Mouse (Mus musculus): ENCODE results near the gene Vax1. TPM values are rescaled to one million over a fixed set of nuclear protein-coding genes. Genes with fewer than 3 reads are reported as not detected.

The Vax1 gene
- polyA plus RNA-seq, 1 experiment from 2014 or later = 0.50 TPM

DNA sequence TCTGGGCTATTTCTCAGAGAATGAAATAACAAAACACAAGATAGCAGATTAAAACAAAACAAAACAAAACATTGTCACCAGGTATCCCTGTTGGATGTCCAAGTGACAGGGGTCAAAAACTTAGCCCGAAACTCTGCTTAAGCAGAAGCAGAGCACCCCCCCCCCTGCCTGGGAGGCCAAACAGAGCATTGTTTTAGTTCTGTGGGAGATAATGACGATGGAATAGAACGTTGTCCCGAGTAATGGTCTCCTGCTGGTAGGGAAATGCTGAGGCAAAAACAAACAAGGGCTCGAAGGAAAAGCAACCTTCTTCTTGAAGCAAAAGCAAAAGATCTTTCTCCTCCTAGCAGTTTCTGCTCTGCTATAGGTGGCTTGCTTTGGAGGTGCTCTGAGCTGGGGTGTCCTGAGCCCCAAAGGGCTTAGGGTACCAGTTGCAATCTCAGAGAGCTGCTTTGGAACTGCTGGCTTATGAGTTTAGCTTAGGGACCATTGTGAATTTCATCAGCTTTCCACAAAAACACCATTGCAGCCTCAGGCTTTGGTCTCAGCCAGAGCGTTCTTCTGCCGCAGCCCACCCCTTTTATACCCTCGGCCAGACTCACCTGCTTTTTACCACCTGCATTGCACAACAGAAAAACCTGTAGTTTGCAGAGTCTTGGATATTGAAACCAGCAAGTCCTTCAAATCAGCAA lies 20.7 kb upstream of the Vax1 start:
- WGBS = under 1% methylated on average over 8 of the region's 8 CpGs
- DNase-seq (ENCODE audit: extremely low spot score, low spot score) = peak; percentile 32
- H3K36me3 ChIP-seq (replicated peaks) = no peaks in the 10 kb centered on the region
- H3K4me3 ChIP-seq = no peak overlapping the region
- no peak overlapping the region for H3K27ac ChIP-seq
- H3K27me3 ChIP-seq (ENCODE audit: poor library complexity, severe bottlenecking) = peaks cover 100% of the 10 kb centered on the region
- H3K9me3 ChIP-seq = no peaks in the 10 kb centered on the region
- H3K4me1 ChIP-seq = peaks cover 32% of the 10 kb centered on the region

DNA sequence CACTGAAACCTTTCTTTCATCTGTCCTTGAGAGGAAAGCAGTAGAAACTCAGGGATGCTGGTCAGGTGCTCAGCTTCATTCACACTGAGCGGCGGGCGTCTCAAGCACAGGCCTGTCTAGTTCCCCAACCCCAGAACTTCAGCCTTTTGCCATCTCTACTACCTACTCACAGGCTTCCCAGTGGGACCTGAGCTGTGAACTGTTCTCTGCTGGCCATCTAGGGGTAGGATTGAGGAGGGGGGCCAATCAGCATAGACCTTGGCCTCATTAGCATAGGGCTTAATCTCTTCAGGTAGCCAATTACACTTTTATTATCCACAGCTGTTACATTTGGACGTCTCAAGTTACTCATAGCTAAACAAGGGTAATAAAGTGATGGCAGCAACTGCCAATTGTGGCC lies 19.1 kb upstream of the Vax1 start:
- no peak overlapping the region for H3K27ac ChIP-seq
- H3K27me3 ChIP-seq (ENCODE audit: poor library complexity, severe bottlenecking) = peaks cover 100% of the 10 kb centered on the region
- no peak overlapping the region for H3K4me3 ChIP-seq
- H3K36me3 ChIP-seq (replicated peaks) = no peaks in the 10 kb centered on the region
- no peak for DNase-seq (ENCODE audit: extremely low spot score, low spot score)
- WGBS = 16% methylated on average over 4 of the region's 4 CpGs
- H3K9me3 ChIP-seq = no peaks in the 10 kb centered on the region
- H3K4me1 ChIP-seq = peaks cover 19% of the 10 kb centered on the region

DNA sequence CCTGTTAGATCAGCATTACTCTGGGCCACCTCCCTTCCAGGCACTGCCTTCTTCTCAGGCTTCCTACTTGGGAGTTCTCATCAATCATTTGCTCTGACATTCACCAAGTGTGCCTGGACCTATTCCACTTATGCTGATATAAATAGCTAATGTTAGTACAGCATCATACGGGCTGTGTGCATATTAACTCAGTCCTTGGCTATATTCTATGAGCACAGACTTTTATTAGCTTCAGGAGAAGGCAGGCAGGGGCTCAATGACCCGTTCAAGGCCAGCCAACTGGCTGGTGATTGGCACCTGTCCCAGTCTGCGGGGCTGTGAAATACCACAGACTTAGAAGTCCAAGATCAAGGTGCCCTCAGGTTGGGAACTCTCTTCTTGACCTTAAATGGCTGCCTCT lies 14.1 kb upstream of the Vax1 start:
- H3K27me3 ChIP-seq (ENCODE audit: poor library complexity, severe bottlenecking) = peaks cover 100% of the 10 kb centered on the region
- DNase-seq (ENCODE audit: extremely low spot score, low spot score) = no peak
- 81% methylated on average over 3 of the region's 3 CpGs for WGBS
- peaks cover 3% of the 10 kb centered on the region for H3K4me1 ChIP-seq
- H3K36me3 ChIP-seq (replicated peaks) = no peaks in the 10 kb centered on the region
- H3K27ac ChIP-seq = no peak overlapping the region
- H3K4me3 ChIP-seq = no peak overlapping the region
- no peaks in the 10 kb centered on the region for H3K9me3 ChIP-seq

DNA sequence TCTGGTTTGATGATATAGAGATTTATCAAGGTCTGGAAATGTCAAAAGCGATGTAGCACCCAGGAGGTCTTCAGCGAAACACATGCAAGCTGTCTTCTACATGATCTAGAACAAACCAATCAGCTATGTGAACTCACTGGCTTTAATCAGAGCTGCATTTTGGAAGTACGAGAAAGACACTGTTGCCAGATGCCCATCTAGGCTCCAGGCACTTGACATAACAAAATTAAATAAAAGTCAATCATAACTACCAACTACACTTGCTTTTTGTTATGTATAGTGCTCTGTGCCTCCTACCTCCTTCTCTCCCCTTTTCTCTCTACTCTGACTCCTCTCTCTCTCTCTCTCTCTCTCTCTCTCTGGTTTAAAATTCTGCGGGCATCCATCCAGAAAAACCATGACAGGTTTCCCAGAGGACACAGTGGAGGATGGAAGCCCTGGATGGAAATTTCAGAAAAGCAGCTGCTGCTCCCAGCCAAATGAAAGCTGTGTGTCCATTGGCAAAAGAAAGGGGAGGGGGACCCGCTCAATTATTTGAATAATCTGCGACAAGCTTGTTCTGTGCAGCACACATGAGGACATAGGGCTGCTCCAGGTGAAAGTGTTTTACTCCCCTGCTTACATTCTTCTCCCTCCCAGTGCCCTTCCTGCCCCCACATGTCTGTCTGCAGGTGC lies 3.6 kb upstream of the Vax1 start:
- no peak overlapping the region for H3K27ac ChIP-seq
- 9% methylated on average over 6 of the region's 6 CpGs for WGBS

DNA sequence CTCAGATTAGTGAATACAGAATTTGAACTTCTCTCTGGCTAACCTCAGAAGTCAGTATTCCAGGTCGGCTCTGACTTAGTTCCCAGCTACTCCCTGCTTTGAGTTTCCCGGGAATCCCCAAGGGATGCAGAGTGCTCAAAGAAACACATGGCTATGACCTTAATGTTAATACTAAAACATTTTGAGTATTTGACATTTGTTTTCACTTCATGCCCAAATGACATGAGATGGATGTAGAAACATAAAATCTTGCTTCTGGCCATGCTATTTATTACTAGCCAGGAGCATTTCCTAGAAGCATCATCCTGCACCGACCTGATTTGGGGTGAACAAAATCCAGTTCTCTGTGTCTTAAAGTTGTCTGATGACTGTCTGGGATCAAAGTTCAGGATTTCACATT lies 2.9 kb upstream of the Vax1 start:
- WGBS = 2% methylated on average over 3 of the region's 3 CpGs
- DNase-seq (ENCODE audit: extremely low spot score, low spot score) = no peak
- Histone ChIP-seq H3K4me3 (peak overlapping the region; percentile 62), H3K4me1 (peaks cover 59% of the 10 kb centered on the region), H3K36me3 (replicated peaks) (no peaks in the 10 kb centered on the region), H3K9me3 (no peaks in the 10 kb centered on the region), H3K27ac (peak overlapping the region; percentile 94; the same call in 1 of the 2 replicates), H3K27me3 (ENCODE audit: poor library complexity, severe bottlenecking) (peaks cover 100% of the 10 kb centered on the region)

More for the DNA sequence above, 3.6 kb upstream of the Vax1 start:
- H3K4me1 ChIP-seq = peaks cover 53% of the 10 kb centered on the region
- H3K9me3 ChIP-seq = no peaks in the 10 kb centered on the region
- H3K27me3 ChIP-seq (ENCODE audit: poor library complexity, severe bottlenecking) = peaks cover 100% of the 10 kb centered on the region
- H3K36me3 ChIP-seq (replicated peaks) = no peaks in the 10 kb centered on the region
- peak overlapping the region; percentile 12; the same call in 1 of the 2 replicates for H3K4me3 ChIP-seq
- no peak for DNase-seq (ENCODE audit: extremely low spot score, low spot score)

GRCm38 (mm10) chr19:59171871-59172245 lies 2.0 kb upstream of the Vax1 start:
- WGBS = 0% methylated on average over 19 of the region's 19 CpGs
- Histone ChIP-seq H3K4me3 (peak overlapping the region; percentile 62), H3K27ac (peak overlapping the region; percentile 94), H3K4me1 (peaks cover 66% of the 10 kb centered on the region), H3K36me3 (replicated peaks) (no peaks in the 10 kb centered on the region), H3K9me3 (no peaks in the 10 kb centered on the region), H3K27me3 (ENCODE audit: poor library complexity, severe bottlenecking) (peaks cover 100% of the 10 kb centered on the region)
- no peak for DNase-seq (ENCODE audit: extremely low spot score, low spot score)

- under 1% methylated on average over 37 of the region's 38 CpGs for WGBS
- H3K9me3 ChIP-seq = no peaks in the 10 kb centered on the region
- no peaks in the 10 kb centered on the region; the same call in 1 of the 2 replicates for H3K36me3 ChIP-seq (replicated peaks)
- peaks cover 100% of the 10 kb centered on the region for H3K27me3 ChIP-seq (ENCODE audit: poor library complexity, severe bottlenecking)
- peak overlapping the region; percentile 62 for H3K4me3 ChIP-seq
- H3K27ac ChIP-seq = peak overlapping the region; percentile 94
- peaks cover 71% of the 10 kb centered on the region for H3K4me1 ChIP-seq
- DNase-seq (ENCODE audit: extremely low spot score, low spot score) = peak; percentile 78
Observed at GRCm38 (mm10) chr19:59171151-59171870, 1.5 kb upstream of the Vax1 start.

GRCm38 (mm10) chr19:59170766-59171095 lies 875 bp upstream of the Vax1 start:
- Histone ChIP-seq H3K27me3 (ENCODE audit: poor library complexity, severe bottlenecking) (peaks cover 100% of the 10 kb centered on the region), H3K4me1 (peaks cover 77% of the 10 kb centered on the region), H3K9me3 (no peaks in the 10 kb centered on the region), H3K4me3 (peak overlapping the region; percentile 62), H3K36me3 (replicated peaks) (no peaks in the 10 kb centered on the region; the same call in 1 of the 2 replicates), H3K27ac (peak overlapping the region; percentile 94)
- 0% methylated on average over 6 of the region's 6 CpGs for WGBS
- DNase-seq (ENCODE audit: extremely low spot score, low spot score) = peak; percentile 64

DNA sequence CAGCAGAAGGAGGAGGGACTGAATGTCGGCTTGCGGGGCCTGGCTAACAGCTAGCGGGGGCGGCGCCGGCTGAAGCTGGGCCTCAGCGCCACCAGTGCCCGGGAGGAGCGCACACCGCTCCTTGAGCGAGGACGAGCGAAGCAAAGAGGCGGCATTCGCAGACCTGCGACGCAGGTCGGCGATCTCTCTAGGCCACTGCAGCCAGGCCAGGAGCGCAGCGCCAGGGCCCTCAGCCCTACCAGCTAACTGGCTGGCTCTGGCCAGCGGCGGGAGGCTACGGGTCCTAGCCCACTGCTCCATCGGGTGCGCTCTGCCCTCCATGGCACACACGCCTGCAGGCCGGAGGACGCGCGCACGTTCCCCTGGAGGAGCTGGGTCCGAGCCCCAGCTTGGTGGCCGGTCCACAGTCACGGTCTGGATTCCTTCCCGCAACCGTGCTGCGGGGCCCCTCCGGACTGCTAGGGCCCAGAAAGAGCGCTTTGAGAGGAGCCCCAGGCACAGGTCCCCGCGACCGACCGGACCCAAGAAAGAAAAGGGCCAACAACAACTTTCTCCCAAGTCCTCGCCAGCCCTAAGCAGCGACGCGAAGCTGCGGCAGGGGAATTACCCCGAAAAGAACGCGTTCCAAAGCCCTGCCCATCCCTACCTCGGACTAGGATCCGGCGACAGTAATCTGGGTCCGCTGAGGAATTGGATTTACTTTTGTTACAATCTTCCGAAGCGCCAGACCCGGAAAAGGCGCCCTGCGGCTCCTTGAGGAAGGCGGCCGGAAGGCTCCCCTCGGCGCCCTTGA lies 517 bp downstream of the Vax1 start:
- Histone ChIP-seq H3K27ac (peak overlapping the region; percentile 94), H3K9me3 (no peaks in the 10 kb centered on the region)
- WGBS = under 1% methylated on average over 65 of the region's 65 CpGs

GRCm38 (mm10) chr19:59168386-59168905 lies 1.4 kb downstream of the Vax1 start:
- H3K27me3 ChIP-seq (ENCODE audit: poor library complexity, severe bottlenecking) = peaks cover 100% of the 10 kb centered on the region
- peak overlapping the region; percentile 94 for H3K27ac ChIP-seq
- H3K9me3 ChIP-seq = no peaks in the 10 kb centered on the region
- peak overlapping the region; percentile 62 for H3K4me3 ChIP-seq
- peak; percentile 42 for DNase-seq (ENCODE audit: extremely low spot score, low spot score)
- peaks cover 82% of the 10 kb centered on the region for H3K4me1 ChIP-seq
- no peaks in the 10 kb centered on the region; the same call in 1 of the 2 replicates for H3K36me3 ChIP-seq (replicated peaks)
- under 1% methylated on average over 17 of the region's 17 CpGs for WGBS

More for the DNA sequence above, 517 bp downstream of the Vax1 start:
- peak; percentile 62 for DNase-seq (ENCODE audit: extremely low spot score, low spot score)
- Histone ChIP-seq H3K4me1 (peaks cover 87% of the 10 kb centered on the region), H3K36me3 (replicated peaks) (no peaks in the 10 kb centered on the region; the same call in 1 of the 2 replicates), H3K4me3 (peak overlapping the region; percentile 62), H3K27me3 (ENCODE audit: poor library complexity, severe bottlenecking) (peaks cover 100% of the 10 kb centered on the region)

- DNase-seq (ENCODE audit: extremely low spot score, low spot score) = no peak
- H3K4me1 ChIP-seq = peaks cover 84% of the 10 kb centered on the region
- H3K36me3 ChIP-seq (replicated peaks) = no peaks in the 10 kb centered on the region; the same call in 1 of the 2 replicates
- 13% methylated on average over 5 of the region's 5 CpGs for WGBS
- peaks cover 100% of the 10 kb centered on the region for H3K27me3 ChIP-seq (ENCODE audit: poor library complexity, severe bottlenecking)
- no peaks in the 10 kb centered on the region for H3K9me3 ChIP-seq
- H3K4me3 ChIP-seq = peak overlapping the region; percentile 62
- peak overlapping the region; percentile 94 for H3K27ac ChIP-seq
Observed at GRCm38 (mm10) chr19:59167871-59168270, 2.0 kb downstream of the Vax1 start.

- Histone ChIP-seq H3K4me1 (peaks cover 84% of the 10 kb centered on the region), H3K27me3 (ENCODE audit: poor library complexity, severe bottlenecking) (peaks cover 100% of the 10 kb centered on the region), H3K9me3 (no peaks in the 10 kb centered on the region), H3K27ac (peak overlapping the region; percentile 94), H3K4me3 (peak overlapping the region; percentile 62), H3K36me3 (replicated peaks) (no peaks in the 10 kb centered on the region; the same call in 1 of the 2 replicates)
- DNase-seq (ENCODE audit: extremely low spot score, low spot score) = peak; percentile 74
- whole genome bisulfite sequencing = under 1% methylated on average over 13 of the region's 13 CpGs
Observed at GRCm38 (mm10) chr19:59166879-59167278, 3.0 kb downstream of the Vax1 start.

Measured in forebrain, embryonic 10.5 days (tissue).